Mouse (Mus musculus): Measurements from ENCODE around the gene Tpbgl.

DNA sequence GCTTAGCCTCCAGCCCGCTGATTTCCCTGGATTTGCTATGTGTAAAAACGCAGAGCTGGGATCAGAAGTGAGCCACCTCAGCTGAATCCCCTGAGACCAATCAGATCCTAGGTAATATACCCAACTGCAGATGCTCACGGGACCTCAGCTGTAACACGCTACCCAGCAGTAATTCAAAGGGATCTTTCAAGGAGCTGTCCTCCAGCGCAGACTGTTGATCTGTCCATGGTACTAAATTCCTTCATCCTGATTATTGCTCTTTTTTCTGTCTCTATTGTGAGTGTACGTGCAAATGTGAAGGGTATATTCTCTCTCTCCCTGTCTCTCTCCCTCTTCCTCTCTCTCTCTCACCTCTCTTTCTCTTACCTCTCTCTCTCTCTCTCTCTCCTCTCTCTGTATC, 5.4 kb upstream of the Tpbgl start:
- TF ChIP-seq CTCF (IDR thresholded peaks at IDR 0.05; ENCODE audit: low read depth) (no peak), EP300 (IDR thresholded peaks at IDR 0.05; ENCODE audit: low read depth) (no peak)
